Mouse (Mus musculus): ENCODE results near the gene Flnb. TPM values are rescaled to one million over a fixed set of nuclear protein-coding genes. Genes with fewer than 3 reads are reported as not detected.
A peak's percentile ranks its signal among the peaks of the same experiment; 100 is the strongest.

Flnb gene
- polyA plus RNA-seq, 1 experiment = 54.5 TPM

GRCm38 (mm10) chr14:7809043-7809955, 8.5 kb upstream of the Flnb start:
- H3K4me3 ChIP-seq = no peak overlapping the region
- H3ac ChIP-seq (ENCODE audit: control insufficient read depth, insufficient read length) = no peak overlapping the region
- peak; percentile 22 for TF ChIP-seq POLR2A (IDR thresholded peaks at IDR 0.05; ENCODE audit: insufficient read length, low read depth)
- TF ChIP-seq E2F4 (IDR thresholded peaks at IDR 0.05; ENCODE audit: insufficient read depth) = no peak
- TF ChIP-seq USF1 (IDR thresholded peaks at IDR 0.05; ENCODE audit: low read depth) = no peak
- TF ChIP-seq TCF3 (IDR thresholded peaks at IDR 0.05; ENCODE audit: insufficient read length, low read depth) = no peak
- peak; percentile 91 for TF ChIP-seq SRF (IDR thresholded peaks at IDR 0.05; ENCODE audit: control insufficient read depth, insufficient read length, low read depth)
- no peak for TF ChIP-seq MYOG (IDR thresholded peaks at IDR 0.05; ENCODE audit: control insufficient read depth in 1 of 3, insufficient read depth in 1 of 3, insufficient read length in 2 of 3, low read depth in 2 of 3)
- no peak for TF ChIP-seq MYOD1 (IDR thresholded peaks at IDR 0.05; ENCODE audit: control insufficient read depth in 1 of 3, insufficient read length in 2 of 3, low read depth in 2 of 3)
- no peaks in the 10 kb centered on the region for H3K27me3 ChIP-seq (ENCODE audit: control insufficient read depth, insufficient read depth, insufficient read length)
- H3K79me2 ChIP-seq (ENCODE audit: control insufficient read depth, insufficient read depth) = no peaks in the 10 kb centered on the region
- H3K4me2 ChIP-seq (ENCODE audit: low read depth) = peak overlapping the region; percentile 86
- no peaks in the 10 kb centered on the region for H3K36me3 ChIP-seq (ENCODE audit: control insufficient read depth, insufficient read depth)

DNA sequence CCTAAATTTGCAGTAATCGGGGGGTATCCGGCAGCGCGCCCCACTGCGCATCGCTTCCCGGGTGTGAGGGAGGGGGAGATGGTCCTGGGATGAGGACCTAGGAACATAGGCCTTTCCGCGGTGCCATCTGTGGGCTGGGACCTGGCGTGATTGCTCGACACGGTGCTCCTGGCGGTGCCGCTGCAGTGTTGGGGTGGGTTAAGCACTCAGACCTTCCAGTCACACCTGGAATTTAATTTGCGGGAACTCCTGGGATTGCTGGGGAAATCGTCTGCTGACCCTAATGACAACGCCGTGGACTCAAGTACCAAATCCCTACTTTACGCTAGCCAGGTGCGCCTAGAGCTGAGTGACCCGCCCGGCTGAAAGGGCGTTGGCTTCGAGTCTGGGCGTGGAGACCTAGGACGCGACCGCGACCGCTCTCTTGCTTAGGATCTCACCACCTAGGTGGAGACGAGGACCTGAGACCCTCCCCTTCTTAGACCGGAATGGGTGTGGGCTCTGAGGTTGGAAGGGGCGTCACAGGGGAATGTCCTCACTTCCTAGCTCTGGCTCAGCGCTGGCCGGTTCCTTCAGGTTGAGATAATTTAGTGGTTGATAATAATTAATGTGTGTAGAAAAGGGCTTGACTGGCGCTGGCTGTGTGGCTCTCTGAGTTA, 835 bp downstream of the Flnb start:
- H3K4me2 ChIP-seq (ENCODE audit: low read depth) = peak overlapping the region; percentile 85
- no peaks in the 10 kb centered on the region for H3K36me3 ChIP-seq (ENCODE audit: control insufficient read depth, insufficient read depth)
- no peaks in the 10 kb centered on the region for H3K27me3 ChIP-seq (ENCODE audit: control insufficient read depth, insufficient read depth, insufficient read length)
- TF ChIP-seq MAX (IDR thresholded peaks at IDR 0.05; ENCODE audit: low read depth) (no peak), MYOD1 (IDR thresholded peaks at IDR 0.05; ENCODE audit: control insufficient read depth in 1 of 3, insufficient read length in 2 of 3, low read depth in 2 of 3) (peak in 1 of 3 experiments; percentile 17)
- H3K4me3 ChIP-seq = peak overlapping the region; percentile 100
- peaks cover 57% of the 10 kb centered on the region for H3K79me2 ChIP-seq (ENCODE audit: control insufficient read depth, insufficient read depth)
- H3ac ChIP-seq (ENCODE audit: control insufficient read depth, insufficient read length) = peak overlapping the region; percentile 83

GRCm38 (mm10) chr14:7819446-7819845, 1.7 kb downstream of the Flnb start:
- Histone ChIP-seq H3K79me2 (ENCODE audit: control insufficient read depth, insufficient read depth) (peaks cover 66% of the 10 kb centered on the region), H3K4me3 (peak overlapping the region; percentile 100), H3K27me3 (ENCODE audit: control insufficient read depth, insufficient read depth, insufficient read length) (no peaks in the 10 kb centered on the region), H3ac (ENCODE audit: control insufficient read depth, insufficient read length) (no peak overlapping the region), H3K4me2 (ENCODE audit: low read depth) (peak overlapping the region; percentile 85), H3K36me3 (ENCODE audit: control insufficient read depth, insufficient read depth) (no peaks in the 10 kb centered on the region)
- TF ChIP-seq REST (IDR thresholded peaks at IDR 0.05; ENCODE audit: insufficient read depth, insufficient read length) (no peak), SRF (IDR thresholded peaks at IDR 0.05; ENCODE audit: control insufficient read depth, insufficient read length, low read depth) (no peak), E2F4 (IDR thresholded peaks at IDR 0.05; ENCODE audit: insufficient read depth) (no peak), MYOD1 (IDR thresholded peaks at IDR 0.05; ENCODE audit: control insufficient read depth in 1 of 3, insufficient read length in 2 of 3, low read depth in 2 of 3) (no peak), POLR2A (IDR thresholded peaks at IDR 0.05; ENCODE audit: insufficient read length, low read depth) (no peak), TCF12 (IDR thresholded peaks at IDR 0.05; ENCODE audit: insufficient read depth, poor library complexity, severe bottlenecking) (no peak), TCF3 (IDR thresholded peaks at IDR 0.05; ENCODE audit: insufficient read length, low read depth) (no peak), USF1 (IDR thresholded peaks at IDR 0.05; ENCODE audit: low read depth) (no peak), CEBPB (IDR thresholded peaks at IDR 0.05; ENCODE audit: insufficient read depth, poor library complexity, severe bottlenecking) (no peak), MAX (IDR thresholded peaks at IDR 0.05; ENCODE audit: low read depth) (no peak), POLR2AphosphoS2 (IDR thresholded peaks at IDR 0.05; ENCODE audit: insufficient read length, low read depth) (no peak), MYOG (IDR thresholded peaks at IDR 0.05; ENCODE audit: control insufficient read depth in 1 of 3, insufficient read depth in 1 of 3, insufficient read length in 2 of 3, low read depth in 2 of 3) (no peak)

- TF ChIP-seq MYOG (IDR thresholded peaks at IDR 0.05; ENCODE audit: control insufficient read depth in 1 of 3, insufficient read depth in 1 of 3, insufficient read length in 2 of 3, low read depth in 2 of 3) = no peak
- TF ChIP-seq E2F4 (IDR thresholded peaks at IDR 0.05; ENCODE audit: insufficient read depth) = no peak
- TF ChIP-seq REST (IDR thresholded peaks at IDR 0.05; ENCODE audit: insufficient read depth, insufficient read length) = no peak
- peak in 1 of 3 experiments; percentile 7 for TF ChIP-seq MYOD1 (IDR thresholded peaks at IDR 0.05; ENCODE audit: control insufficient read depth in 1 of 3, insufficient read length in 2 of 3, low read depth in 2 of 3)
- TF ChIP-seq SRF (IDR thresholded peaks at IDR 0.05; ENCODE audit: control insufficient read depth, insufficient read length, low read depth) = no peak
- no peak for TF ChIP-seq POLR2AphosphoS2 (IDR thresholded peaks at IDR 0.05; ENCODE audit: insufficient read length, low read depth)
- Histone ChIP-seq H3K27me3 (ENCODE audit: control insufficient read depth, insufficient read depth, insufficient read length) (no peaks in the 10 kb centered on the region), H3K4me2 (ENCODE audit: low read depth) (peak overlapping the region; percentile 85), H3ac (ENCODE audit: control insufficient read depth, insufficient read length) (no peak overlapping the region), H3K36me3 (ENCODE audit: control insufficient read depth, insufficient read depth) (no peaks in the 10 kb centered on the region), H3K4me3 (peak overlapping the region; percentile 100), H3K79me2 (ENCODE audit: control insufficient read depth, insufficient read depth) (peaks cover 85% of the 10 kb centered on the region)
Observed at GRCm38 (mm10) chr14:7821341-7821740, 3.6 kb downstream of the Flnb start.

GRCm38 (mm10) chr14:7822693-7823092, 4.9 kb downstream of the Flnb start:
- Histone ChIP-seq H3K27me3 (ENCODE audit: control insufficient read depth, insufficient read depth, insufficient read length) (no peaks in the 10 kb centered on the region), H3K4me2 (ENCODE audit: low read depth) (peak overlapping the region; percentile 85), H3ac (ENCODE audit: control insufficient read depth, insufficient read length) (no peak overlapping the region), H3K4me3 (no peak overlapping the region), H3K79me2 (ENCODE audit: control insufficient read depth, insufficient read depth) (peaks cover 98% of the 10 kb centered on the region), H3K36me3 (ENCODE audit: control insufficient read depth, insufficient read depth) (no peaks in the 10 kb centered on the region)
- no peak for TF ChIP-seq MYOD1 (IDR thresholded peaks at IDR 0.05; ENCODE audit: control insufficient read depth in 1 of 3, insufficient read length in 2 of 3, low read depth in 2 of 3)
- no peak for TF ChIP-seq E2F4 (IDR thresholded peaks at IDR 0.05; ENCODE audit: insufficient read depth)
- TF ChIP-seq TCF3 (IDR thresholded peaks at IDR 0.05; ENCODE audit: insufficient read length, low read depth) = no peak
- no peak for TF ChIP-seq CEBPB (IDR thresholded peaks at IDR 0.05; ENCODE audit: insufficient read depth, poor library complexity, severe bottlenecking)
- TF ChIP-seq REST (IDR thresholded peaks at IDR 0.05; ENCODE audit: insufficient read depth, insufficient read length) = no peak
- TF ChIP-seq TCF12 (IDR thresholded peaks at IDR 0.05; ENCODE audit: insufficient read depth, poor library complexity, severe bottlenecking) = no peak
- TF ChIP-seq MYOG (IDR thresholded peaks at IDR 0.05; ENCODE audit: control insufficient read depth in 1 of 3, insufficient read depth in 1 of 3, insufficient read length in 2 of 3, low read depth in 2 of 3) = no peak
- no peak for TF ChIP-seq USF1 (IDR thresholded peaks at IDR 0.05; ENCODE audit: low read depth)
- no peak for TF ChIP-seq POLR2A (IDR thresholded peaks at IDR 0.05; ENCODE audit: insufficient read length, low read depth)
- no peak for TF ChIP-seq POLR2AphosphoS2 (IDR thresholded peaks at IDR 0.05; ENCODE audit: insufficient read length, low read depth)
- no peak for TF ChIP-seq MAX (IDR thresholded peaks at IDR 0.05; ENCODE audit: low read depth)
- TF ChIP-seq SRF (IDR thresholded peaks at IDR 0.05; ENCODE audit: control insufficient read depth, insufficient read length, low read depth) = no peak
